Mouse (Mus musculus) small intestine, adult 2 months (tissue): ENCODE data around the gene Mustn1. TPM values are rescaled to one million over a fixed set of nuclear protein-coding genes. Genes with fewer than 3 reads are reported as not detected.
A peak's percentile ranks its signal among the peaks of the same experiment; 100 is the strongest.

ENCODE experiments used
- H3K27ac ChIP-seq: fragments of 200-500 bp; 2 replicates; pipeline ENCODE4 v1.5.1; 2012; ENCODE audit warnings: low read depth, low read length, control low read depth, inconsistent platforms; ENCODE audit not compliant: insufficient read depth
- H3K27me3 ChIP-seq: fragments of 200-500 bp; 2 replicates; pipeline ENCODE4 v1.6.1; 2012; ENCODE audit warnings: mild to moderate bottlenecking, moderate library complexity, low read length, inconsistent platforms; ENCODE audit not compliant: control insufficient read depth, insufficient read depth
- H3K36me3 ChIP-seq: fragments of 200-500 bp; 2 replicates; pipeline ENCODE4 v1.6.1; 2012; ENCODE audit warnings: mild to moderate bottlenecking, low read length, control low read depth, inconsistent platforms; ENCODE audit not compliant: control insufficient read depth, insufficient read depth
- H3K4me1 ChIP-seq: fragments of 200-500 bp; 2 replicates; pipeline ENCODE4 v1.6.1; 2012; ENCODE audit warnings: low read length, inconsistent platforms, mixed read lengths; ENCODE audit not compliant: control insufficient read depth, insufficient read depth, insufficient read length
- H3K4me3 ChIP-seq: fragments of 200-500 bp; 2 replicates; pipeline ENCODE4 v1.5.1; 2012; ENCODE audit warnings: low read depth, mild to moderate bottlenecking, control low read depth, inconsistent platforms, low read length, moderate library complexity
- CTCF ChIP-seq: fragments of 200-500 bp; IDR thresholded peaks from 2 replicates; pipeline ENCODE4 v1.5.1; 2012; ENCODE audit warnings: low read depth, mild to moderate bottlenecking, control low read depth, inconsistent platforms, low read length, moderate library complexity, mixed read lengths; ENCODE audit not compliant: insufficient replicate concordance, insufficient read length; ENCODE audit errors: extremely low read depth
- POLR2A ChIP-seq: fragments of 200-500 bp; IDR thresholded peaks from 2 replicates; pipeline ENCODE4 v1.6.1; 2012; ENCODE audit warnings: low read depth, mild to moderate bottlenecking, control low read depth, inconsistent platforms, low read length, moderate library complexity
- WGBS: fragments of 180-500 bp; shearing (Covaris S2); methylation state at CpG from one replicate; pipeline ENCODE4 v1.1.7; 2018; 5-methylcytosine and 5-hydroxymethylcytosine counted together
- polyA plus RNA-seq: library from polyadenylated mRNA; depleted of rRNA; stranded (reverse); fragments of >200 nt; gene quantifications from 2 replicates; pipeline ENCODE4 v1.2.3, GENCODE M21; 2012

The Mustn1 gene
- polyA plus RNA-seq, 1 experiment = 22.9 TPM

DNA sequence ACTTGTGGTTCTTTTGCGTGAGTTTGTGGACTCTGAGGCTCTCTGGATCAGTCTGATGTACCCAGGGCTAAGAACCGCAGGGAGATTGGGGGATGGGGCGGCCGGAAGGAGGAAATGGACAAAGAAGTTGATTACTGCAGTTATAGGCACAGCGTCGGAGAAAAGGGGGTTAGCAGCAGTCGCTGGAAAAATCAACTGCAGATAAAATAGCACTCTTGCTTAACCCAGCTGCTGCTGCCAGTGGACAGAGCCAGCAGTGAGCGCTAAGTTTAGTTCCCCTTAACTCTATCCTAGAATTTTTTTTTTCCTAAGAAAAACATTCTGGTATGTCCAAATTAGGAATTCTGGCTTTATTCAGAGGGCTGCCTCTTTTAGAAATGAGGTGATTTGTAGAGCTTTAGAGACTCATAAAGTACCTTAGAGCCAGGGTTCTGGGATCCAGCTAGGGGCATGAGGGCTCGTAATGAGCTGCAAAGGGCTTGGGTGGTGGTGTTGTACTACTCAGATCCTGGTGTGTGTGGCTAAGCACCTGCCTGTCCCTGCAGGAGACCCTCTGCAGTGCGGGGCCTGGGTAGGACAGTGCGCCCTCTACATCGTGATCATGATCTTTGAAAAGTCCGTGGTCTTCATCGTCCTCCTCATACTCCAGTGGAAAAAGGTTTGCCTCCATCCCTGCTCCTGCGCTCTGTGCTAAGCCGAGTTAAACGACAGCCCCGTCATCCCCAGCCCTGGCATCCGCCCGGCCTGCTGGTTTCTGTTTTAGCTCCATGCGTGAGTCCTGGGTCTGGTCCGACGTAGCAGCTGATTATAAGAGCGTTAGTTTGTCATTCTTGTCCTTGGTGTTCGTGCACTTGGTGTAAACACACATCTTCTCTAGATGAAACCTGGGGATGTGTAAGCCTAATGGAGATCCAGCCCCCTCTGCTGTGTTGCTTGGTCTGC is 8.5 kb upstream of the Mustn1 start:
- H3K36me3 ChIP-seq = peaks cover 9% of the 10 kb centered on the region
- TF ChIP-seq CTCF = no peak
- TF ChIP-seq POLR2A = no peak
- H3K27me3 ChIP-seq = no peaks in the 10 kb centered on the region
- H3K4me3 ChIP-seq = no peak overlapping the region
- WGBS = 83% methylated on average over 25 of the region's 25 CpGs
- peak overlapping the region; percentile 75 for H3K27ac ChIP-seq
- no peaks in the 10 kb centered on the region; the same call in none of the 2 replicates for H3K4me1 ChIP-seq

GRCm38 (mm10) chr14:30874095-30874700 is 4.8 kb upstream of the Mustn1 start:
- 85% methylated on average over 18 of the region's 18 CpGs for WGBS
- Histone ChIP-seq H3K36me3 (peaks cover 9% of the 10 kb centered on the region; the same call in 1 of the 2 replicates), H3K27me3 (no peaks in the 10 kb centered on the region), H3K4me3 (no peak overlapping the region), H3K27ac (no peak overlapping the region), H3K4me1 (peaks cover 5% of the 10 kb centered on the region)
- TF ChIP-seq CTCF = no peak
- TF ChIP-seq POLR2A = no peak

DNA sequence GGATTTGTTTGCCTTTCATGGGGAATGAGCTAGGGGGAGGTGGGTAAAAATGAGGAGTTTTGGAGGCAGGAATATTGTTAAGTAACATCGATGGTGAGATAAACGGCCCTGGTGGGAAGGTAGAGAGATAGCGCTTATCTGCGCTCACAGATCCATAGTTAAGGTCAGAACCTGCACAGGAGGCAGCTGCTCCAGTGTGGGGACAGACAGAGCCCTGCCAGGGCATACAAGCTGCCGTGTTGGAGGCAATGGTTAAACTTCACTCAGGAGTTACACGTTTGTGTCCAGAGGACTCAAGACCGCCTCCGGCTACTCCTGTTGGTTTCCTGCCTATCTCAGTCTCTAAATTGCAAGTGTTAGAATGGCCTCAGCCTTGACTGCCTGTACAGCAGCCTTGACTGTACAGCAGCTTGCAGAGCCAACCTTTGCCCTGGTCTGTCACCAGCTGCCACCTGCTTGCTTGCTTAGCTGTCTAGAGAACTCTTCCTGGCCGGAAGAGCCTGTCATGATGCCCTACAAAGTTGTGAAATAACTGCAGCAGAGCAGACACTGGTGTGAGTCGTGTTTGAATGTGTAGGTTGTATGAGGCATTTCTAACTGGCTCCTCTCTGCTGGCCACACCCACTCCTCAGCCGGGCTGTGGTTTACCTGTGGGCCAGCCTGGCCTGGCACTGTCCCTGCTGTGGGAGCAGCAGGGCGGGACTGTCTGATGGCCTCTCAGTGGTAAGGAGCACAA is 3.7 kb upstream of the Mustn1 start:
- Histone ChIP-seq H3K36me3 (peaks cover 9% of the 10 kb centered on the region; the same call in 1 of the 2 replicates), H3K4me1 (peaks cover 5% of the 10 kb centered on the region), H3K4me3 (no peak overlapping the region), H3K27ac (no peak overlapping the region), H3K27me3 (no peaks in the 10 kb centered on the region)
- 35% methylated on average over 12 of the region's 12 CpGs for WGBS
- TF ChIP-seq CTCF (no peak), POLR2A (0 out of 2 replicates have a peak, but pooled peaks have one; percentile 19)

DNA sequence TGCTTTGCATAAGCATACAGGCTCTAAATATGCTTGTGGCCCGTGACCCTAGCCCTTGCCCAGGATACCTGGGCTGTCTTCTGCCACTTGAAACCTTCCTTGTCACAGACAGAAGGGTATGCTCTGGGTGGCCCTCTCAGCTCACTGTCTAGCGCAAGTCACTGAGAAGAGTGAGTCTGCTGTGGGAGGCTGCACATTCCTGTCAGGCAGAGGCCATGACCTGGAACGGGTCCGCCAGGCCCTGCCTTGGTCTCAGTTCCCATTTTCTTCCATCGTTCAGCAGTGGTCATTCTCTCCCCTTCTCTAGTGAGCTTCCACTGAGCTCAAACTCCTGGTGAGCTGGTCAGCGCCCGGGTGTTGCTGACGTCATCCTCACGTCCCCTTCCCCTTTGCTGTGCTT is 3.0 kb upstream of the Mustn1 start:
- Histone ChIP-seq H3K4me3 (no peak overlapping the region), H3K27me3 (no peaks in the 10 kb centered on the region), H3K4me1 (peaks cover 5% of the 10 kb centered on the region; the same call in 1 of the 2 replicates), H3K36me3 (peaks cover 9% of the 10 kb centered on the region; the same call in 1 of the 2 replicates), H3K27ac (no peak overlapping the region)
- TF ChIP-seq CTCF = no peak
- TF ChIP-seq POLR2A = no peak
- 86% methylated on average over 9 of the region's 9 CpGs for WGBS

- TF ChIP-seq CTCF (no peak), POLR2A (no peak)
- Histone ChIP-seq H3K27ac (no peak overlapping the region), H3K4me1 (peaks cover 5% of the 10 kb centered on the region; the same call in 1 of the 2 replicates), H3K36me3 (peaks cover 9% of the 10 kb centered on the region; the same call in 1 of the 2 replicates), H3K27me3 (no peaks in the 10 kb centered on the region), H3K4me3 (no peak overlapping the region)
- WGBS = 87% methylated on average over 10 of the region's 10 CpGs
These were observed 2.5 kb upstream of the Mustn1 start for GRCm38 (mm10) chr14:30876451-30876850.

DNA sequence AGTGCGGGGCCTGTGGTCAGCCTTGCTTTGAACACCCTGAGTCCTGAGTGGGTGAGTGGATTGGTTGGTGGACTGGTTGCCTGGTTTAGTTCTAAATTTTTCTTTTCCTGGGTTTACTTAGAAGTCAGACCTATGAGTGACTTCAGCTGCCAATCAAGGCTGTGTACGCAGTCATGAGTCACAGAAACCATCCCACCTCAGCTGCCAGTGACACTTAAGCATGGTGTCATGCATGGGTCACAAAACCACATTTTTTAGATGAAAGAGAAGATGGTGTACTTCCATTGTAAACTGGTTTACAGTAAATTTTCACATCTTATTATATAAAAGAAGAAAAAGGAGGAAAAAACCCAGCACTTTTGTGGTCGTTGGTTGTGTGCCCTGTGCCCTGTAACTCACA is 1.2 kb upstream of the Mustn1 start:
- H3K36me3 ChIP-seq = peaks cover 9% of the 10 kb centered on the region; the same call in 1 of the 2 replicates
- H3K27ac ChIP-seq = no peak overlapping the region
- WGBS = 90% methylated on average over 3 of the region's 3 CpGs
- no peak overlapping the region for H3K4me3 ChIP-seq
- no peak for TF ChIP-seq POLR2A
- no peak for TF ChIP-seq CTCF
- H3K27me3 ChIP-seq = no peaks in the 10 kb centered on the region
- peaks cover 5% of the 10 kb centered on the region; the same call in 1 of the 2 replicates for H3K4me1 ChIP-seq
